Mouse (Mus musculus): ENCODE results near the gene Scamp3.

GRCm38 (mm10) chr3:89156951-89157350, 20.3 kb upstream of the Scamp3 start:
- no peak for TF ChIP-seq CTCF (IDR thresholded peaks at IDR 0.05; ENCODE audit: control insufficient read depth, insufficient read depth, insufficient read length)
- TF ChIP-seq CEBPB (IDR thresholded peaks at IDR 0.05; ENCODE audit: low read depth), result no peak
- no peak for TF ChIP-seq USF1 (IDR thresholded peaks at IDR 0.05; ENCODE audit: low read depth)
- no peak for TF ChIP-seq MAX (IDR thresholded peaks at IDR 0.05)
- TF ChIP-seq MYOD1 (IDR thresholded peaks at IDR 0.05; ENCODE audit: control insufficient read depth, insufficient read length, low read depth), result no peak
- TF ChIP-seq MYOG (IDR thresholded peaks at IDR 0.05; ENCODE audit: control insufficient read depth, extremely low read depth, insufficient read length), result no peak
- no peak for TF ChIP-seq FOSL1 (IDR thresholded peaks at IDR 0.05; ENCODE audit: insufficient read depth, low read length, poor library complexity, severe bottlenecking)
